Mouse (Mus musculus): ENCODE data around the gene Arhgap31.

Arhgap31 gene

GRCm38 (mm10) chr16:38602989-38603804, 109.9 kb downstream of the Arhgap31 start:
- peak in 1 of 2 experiments; percentile 16 for DNase-seq (ENCODE audit: low spot score in 2 of 2)

- no peak for DNase-seq (ENCODE audit: low spot score in 2 of 2)
Measured at GRCm38 (mm10) chr16:38598986-38599680, 113.9 kb downstream of the Arhgap31 start.

GRCm38 (mm10) chr16:38596651-38597050, 116.4 kb downstream of the Arhgap31 start:
- no peak for DNase-seq (ENCODE audit: low spot score in 2 of 2)

GRCm38 (mm10) chr16:38596099-38596498, 117.0 kb downstream of the Arhgap31 start:
- no peak for DNase-seq (ENCODE audit: low spot score in 2 of 2)

GRCm38 (mm10) chr16:38594435-38594834, 118.6 kb downstream of the Arhgap31 start:
- no peak for DNase-seq (ENCODE audit: low spot score in 2 of 2)

GRCm38 (mm10) chr16:38592946-38593345, 120.1 kb downstream of the Arhgap31 start:
- no peak for DNase-seq (ENCODE audit: low spot score in 2 of 2)

GRCm38 (mm10) chr16:38592026-38592678, 120.9 kb downstream of the Arhgap31 start:
- DNase-seq (ENCODE audit: low spot score in 2 of 2): no peak

GRCm38 (mm10) chr16:38591506-38591905, 121.6 kb downstream of the Arhgap31 start:
- no peak for DNase-seq (ENCODE audit: low spot score in 2 of 2)

- DNase-seq (ENCODE audit: low spot score in 2 of 2): no peak
Measured at GRCm38 (mm10) chr16:38587572-38587971, 125.5 kb downstream of the Arhgap31 start.

- DNase-seq (ENCODE audit: low spot score in 2 of 2): no peak
Measured at GRCm38 (mm10) chr16:38587163-38587562, 125.9 kb downstream of the Arhgap31 start.

GRCm38 (mm10) chr16:38585186-38585585, 127.9 kb downstream of the Arhgap31 start:
- DNase-seq (ENCODE audit: low spot score in 2 of 2): no peak

- DNase-seq (ENCODE audit: low spot score in 2 of 2): no peak
Measured at GRCm38 (mm10) chr16:38584761-38585160, 128.3 kb downstream of the Arhgap31 start.

GRCm38 (mm10) chr16:38571481-38571880, 141.6 kb downstream of the Arhgap31 start:
- no peak for DNase-seq (ENCODE audit: low spot score in 2 of 2)

- no peak for DNase-seq (ENCODE audit: low spot score in 2 of 2)
Measured at GRCm38 (mm10) chr16:38568192-38568591, 144.9 kb downstream of the Arhgap31 start.

GRCm38 (mm10) chr16:38563516-38563915, 149.6 kb downstream of the Arhgap31 start:
- no peak for DNase-seq (ENCODE audit: low spot score in 2 of 2)

- DNase-seq (ENCODE audit: low spot score in 2 of 2): no peak
Measured at GRCm38 (mm10) chr16:38562968-38563327, 150.1 kb downstream of the Arhgap31 start.

GRCm38 (mm10) chr16:38562131-38562967, 150.7 kb downstream of the Arhgap31 start:
- DNase-seq (ENCODE audit: low spot score in 2 of 2): peak; percentile 93

GRCm38 (mm10) chr16:38558221-38558748, 154.8 kb downstream of the Arhgap31 start, which contains the start of gene Tmem39a:
Gene Tmem39a (plus strand): TSS chr16:38558698.
- no peak for DNase-seq (ENCODE audit: low spot score in 2 of 2)

- no peak for DNase-seq (ENCODE audit: low spot score in 2 of 2)
Measured at GRCm38 (mm10) chr16:38555988-38556387, 157.1 kb downstream of the Arhgap31 start.

- peak; percentile 70 to 71 for DNase-seq (ENCODE audit: low spot score in 2 of 2)
Measured at GRCm38 (mm10) chr16:38549479-38550396, 163.3 kb downstream of the Arhgap31 start, which contains the start of gene Poglut1. Gene Poglut1 (minus strand): TSS chr16:38550258.
